Mouse (Mus musculus) stomach, embryonic 14.5 days (tissue): ENCODE measurements around the gene Ano10. TPM values are rescaled to one million over a fixed set of nuclear protein-coding genes. Genes with fewer than 3 reads are reported as not detected.
"Not testable (repeated sequence)": the region's sequence is repeated elsewhere in the genome, so short reads cannot be mapped to it uniquely, and the experiment has no call there.

ENCODE experiments used
- ATAC-seq: fragments of 200-750 bp; cut with Nextera tagmentation; 2 replicates; pipeline ENCODE4 v1.8.0; 2017; ENCODE audit warnings: low read depth, moderate TSS enrichment; ENCODE audit not compliant: insufficient number of reproducible peaks, insufficient read depth, low FRiP score
- H3K27ac ChIP-seq: fragments of 300-500 bp; sonication (generic); 2 replicates; pipeline ENCODE4 v1.5.1; 2014; ENCODE audit warnings: mild to moderate bottlenecking, low read length, moderate library complexity, mixed read lengths
- H3K27me3 ChIP-seq: fragments of 300-500 bp; sonication (generic); 2 replicates; pipeline ENCODE4 v1.6.1; 2014; ENCODE audit warnings: low read length, control low read depth, mixed read lengths; ENCODE audit not compliant: control insufficient read depth, insufficient read depth
- H3K36me3 ChIP-seq: fragments of 300-500 bp; sonication (generic); 2 replicates; pipeline ENCODE4 v1.6.1; 2014; ENCODE audit warnings: mild to moderate bottlenecking, control low read depth, low read length, moderate library complexity, mixed read lengths; ENCODE audit not compliant: control insufficient read depth, insufficient read depth
- H3K4me1 ChIP-seq: fragments of 300-500 bp; sonication (generic); 2 replicates; pipeline ENCODE4 v1.6.1; 2014; ENCODE audit warnings: low read length, control low read depth, mixed read lengths; ENCODE audit not compliant: control insufficient read depth, insufficient read depth
- H3K4me2 ChIP-seq: fragments of 300-500 bp; sonication (generic); replicated peaks from 2 replicates; pipeline ENCODE4 v1.6.1; 2014; ENCODE audit warnings: low read depth, low read length, control low read depth
- H3K4me3 ChIP-seq: fragments of 300-500 bp; sonication (generic); 2 replicates; pipeline ENCODE4 v1.5.1; 2014; ENCODE audit warnings: low read depth, low read length, control low read depth
- H3K9ac ChIP-seq: fragments of 300-500 bp; sonication (generic); replicated peaks from 2 replicates; pipeline ENCODE4 v1.6.1; 2014; ENCODE audit warnings: low read depth, mild to moderate bottlenecking, control low read depth, low read length, moderate library complexity, mixed read lengths
- H3K9me3 ChIP-seq: fragments of 300-500 bp; sonication (generic); 2 replicates; pipeline ENCODE4 v1.6.1; 2016; ENCODE audit warnings: low read depth, low read length, control low read depth; ENCODE audit not compliant: control insufficient read depth
- whole genome bisulfite sequencing: fragments of 180-500 bp; shearing (Covaris S2); extraction: QIAGEN DNeasy Blood & Tissue Kit; methylation state at CpG from one replicate; pipeline ENCODE4 v1.1.7; 2014; 5-methylcytosine and 5-hydroxymethylcytosine counted together
- polyA plus RNA-seq: library from polyadenylated mRNA; unstranded; fragments of >200 nt; fragmentation: Nextera tagmentation; extraction: Ambion mirVana; gene quantifications from 2 replicates; pipeline ENCODE4 v1.2.1, GENCODE M21; 2014

Gene Ano10
- polyA plus RNA-seq, 1 experiment from 2014 or later: 46.0 TPM

DNA sequence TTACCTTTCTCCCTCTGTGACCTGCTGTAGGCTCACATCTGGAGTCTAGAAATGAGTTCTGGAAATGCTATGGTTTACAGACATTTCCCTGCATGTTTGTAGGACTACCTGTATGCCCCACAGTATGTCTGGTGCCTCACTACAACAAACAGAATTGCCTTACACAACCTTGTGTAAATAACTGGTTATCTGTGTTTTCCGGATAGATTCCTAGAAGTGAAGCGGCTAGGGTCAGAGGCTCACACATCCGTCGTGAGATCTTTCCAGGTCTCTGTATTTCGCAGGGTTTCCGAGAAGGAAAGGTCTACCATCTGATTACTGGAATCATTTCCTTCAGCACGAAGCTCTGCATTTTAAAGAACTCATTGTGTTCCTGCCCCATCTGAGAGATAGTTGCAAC, 22.3 kb upstream of the Ano10 start:
- H3K4me1 ChIP-seq: no peaks in the 10 kb centered on the region
- WGBS: 76% methylated on average over 7 of the region's 7 CpGs
- no peak overlapping the region for H3K4me3 ChIP-seq

DNA sequence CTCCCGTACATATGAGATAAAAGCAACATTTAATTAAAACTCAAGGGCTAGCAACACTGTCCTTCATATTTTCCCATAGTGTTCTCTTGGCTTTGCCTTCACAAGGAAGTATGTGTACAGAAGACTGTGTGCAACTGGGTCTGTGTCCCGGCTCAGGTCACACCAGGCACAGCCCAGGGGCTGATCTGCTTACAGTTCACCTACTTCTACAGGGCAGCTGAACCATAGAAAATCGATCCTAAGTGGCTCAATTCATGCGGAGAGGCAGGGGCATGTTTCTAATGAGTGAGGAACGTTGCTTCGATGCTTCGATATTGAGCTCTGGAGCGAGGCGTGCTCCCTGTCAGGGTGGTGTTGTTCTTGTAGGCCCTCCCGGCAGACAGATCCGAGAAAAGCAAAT, 21.3 kb upstream of the Ano10 start:
- Histone ChIP-seq H3K27ac (no peak overlapping the region), H3K4me3 (no peak overlapping the region), H3K9ac (no peak overlapping the region), H3K9me3 (no peaks in the 10 kb centered on the region), H3K36me3 (no peaks in the 10 kb centered on the region), H3K4me2 (no peak overlapping the region), H3K27me3 (no peaks in the 10 kb centered on the region), H3K4me1 (no peaks in the 10 kb centered on the region)
- ATAC-seq: no peak
- WGBS: 59% methylated on average over 11 of the region's 11 CpGs

More for the DNA sequence above, 22.3 kb upstream of the Ano10 start:
- Histone ChIP-seq H3K9me3 (no peaks in the 10 kb centered on the region), H3K36me3 (no peaks in the 10 kb centered on the region), H3K27ac (no peak overlapping the region), H3K27me3 (no peaks in the 10 kb centered on the region), H3K4me2 (no peak overlapping the region), H3K9ac (no peak overlapping the region)
- no peak for ATAC-seq

GRCm38 (mm10) chr9:122314942-122315341, 20.7 kb upstream of the Ano10 start:
- Histone ChIP-seq H3K9me3 (no peaks in the 10 kb centered on the region), H3K9ac (no peak overlapping the region), H3K4me1 (0 out of 2 replicates have a peak, but pooled peaks cover 3% of the 10 kb centered on the region), H3K27me3 (no peaks in the 10 kb centered on the region), H3K36me3 (no peaks in the 10 kb centered on the region), H3K4me2 (no peak overlapping the region), H3K27ac (no peak overlapping the region), H3K4me3 (no peak overlapping the region)
- WGBS: 58% methylated on average over 4 of the region's 4 CpGs
- no peak for ATAC-seq

- no peak overlapping the region for H3K4me3 ChIP-seq
- H3K4me2 ChIP-seq: no peak overlapping the region
- no peak overlapping the region for H3K9ac ChIP-seq
- no peak overlapping the region for H3K27ac ChIP-seq
- 80% methylated on average over 6 of the region's 6 CpGs for WGBS
- 0 out of 2 replicates have a peak, but pooled peaks cover 3% of the 10 kb centered on the region for H3K4me1 ChIP-seq
- no peaks in the 10 kb centered on the region for H3K36me3 ChIP-seq
- no peak for ATAC-seq
- no peaks in the 10 kb centered on the region for H3K9me3 ChIP-seq
- H3K27me3 ChIP-seq: no peaks in the 10 kb centered on the region
These were observed 20.2 kb upstream of the Ano10 start for GRCm38 (mm10) chr9:122314386-122314785.

GRCm38 (mm10) chr9:122313128-122313527, 18.9 kb upstream of the Ano10 start:
- not testable (repeated sequence) for H3K9ac ChIP-seq, H3K36me3 ChIP-seq, H3K27me3 ChIP-seq, H3K27ac ChIP-seq, H3K9me3 ChIP-seq, H3K4me1 ChIP-seq, H3K4me3 ChIP-seq, ATAC-seq, H3K4me2 ChIP-seq
- 67% methylated on average over 1 of the region's 1 CpGs for WGBS

DNA sequence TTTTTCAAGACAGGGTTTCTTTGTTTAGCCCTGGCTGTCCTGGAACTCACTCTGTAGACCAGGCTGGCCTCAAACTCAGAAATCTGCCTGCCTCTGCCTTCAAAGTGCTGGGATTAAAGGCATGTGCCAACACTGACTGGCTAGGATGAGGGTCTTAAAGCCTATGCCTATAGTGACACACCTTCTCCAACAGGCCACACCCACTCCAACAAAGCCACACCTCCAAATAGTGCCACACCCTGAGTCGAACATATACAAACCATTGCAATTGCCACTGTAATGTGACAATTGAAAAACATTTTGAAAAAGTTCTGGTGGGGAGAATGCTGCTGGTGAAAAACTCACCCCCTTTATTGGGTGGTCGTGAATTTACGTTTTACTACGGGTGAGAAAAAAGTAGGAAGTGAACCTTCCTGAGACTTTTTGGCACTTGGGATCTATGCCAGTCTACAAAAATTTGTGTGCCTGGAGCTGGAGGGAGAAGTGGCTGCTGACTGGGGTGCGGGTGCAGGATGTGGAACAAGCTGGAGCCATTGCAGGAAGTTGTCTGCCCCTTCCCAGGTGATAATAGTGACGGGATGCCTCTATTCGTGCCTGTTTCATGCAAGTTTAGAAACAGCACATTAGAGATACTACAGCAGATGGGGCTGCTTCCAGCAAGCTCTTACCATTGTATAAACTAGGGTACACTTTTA, 18.2 kb upstream of the Ano10 start:
- no peak overlapping the region for H3K4me3 ChIP-seq
- no peak overlapping the region for H3K4me2 ChIP-seq
- no peak overlapping the region for H3K27ac ChIP-seq
- H3K36me3 ChIP-seq: no peaks in the 10 kb centered on the region
- H3K9ac ChIP-seq: no peak overlapping the region
- ATAC-seq: no peak
- WGBS: 82% methylated on average over 7 of the region's 7 CpGs
- H3K4me1 ChIP-seq: 0 out of 2 replicates have a peak, but pooled peaks cover 3% of the 10 kb centered on the region
- no peaks in the 10 kb centered on the region for H3K27me3 ChIP-seq
- H3K9me3 ChIP-seq: no peaks in the 10 kb centered on the region

DNA sequence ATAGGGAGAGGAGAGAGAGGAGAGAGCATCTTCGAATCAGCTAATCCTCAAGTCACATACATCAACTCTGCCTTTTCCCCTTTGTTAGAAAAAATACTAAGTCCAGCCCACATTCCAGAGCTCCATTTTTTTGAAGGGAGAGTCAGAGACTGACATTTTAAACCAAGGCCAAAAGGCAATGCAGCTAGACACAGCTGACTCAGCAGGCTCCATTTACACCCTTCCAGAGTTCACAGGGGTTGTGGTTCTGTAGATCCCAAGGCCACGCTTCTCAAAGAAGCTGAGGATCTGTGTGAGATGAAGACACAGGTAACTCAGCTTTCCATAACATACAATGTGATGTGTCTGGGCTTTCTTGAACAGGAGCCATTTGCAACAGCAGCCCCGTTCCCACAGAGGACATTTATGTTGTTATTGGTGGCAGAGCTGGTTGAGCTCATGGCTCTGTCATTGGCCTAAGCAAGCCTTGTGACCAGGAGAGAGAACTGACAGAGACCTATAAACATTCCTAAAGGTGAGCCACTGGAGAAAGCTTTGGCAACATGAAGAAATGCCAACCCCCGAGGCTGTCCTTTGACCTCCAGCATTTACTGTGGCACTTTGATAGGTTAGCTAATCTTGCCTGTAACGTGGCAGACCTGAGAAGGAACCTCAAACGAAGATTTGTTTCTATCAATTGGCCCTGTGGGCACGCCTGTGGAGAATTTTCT, 17.0 kb upstream of the Ano10 start:
- H3K4me2 ChIP-seq: peak overlapping the region; percentile 44
- no peaks in the 10 kb centered on the region for H3K27me3 ChIP-seq
- peak; percentile 23; the same call in 1 of the 2 replicates for ATAC-seq
- WGBS: 58% methylated on average over 7 of the region's 7 CpGs
- no peaks in the 10 kb centered on the region for H3K9me3 ChIP-seq
- 0 out of 2 replicates have a peak, but pooled peaks cover 3% of the 10 kb centered on the region for H3K4me1 ChIP-seq
- H3K36me3 ChIP-seq: no peaks in the 10 kb centered on the region
- peak overlapping the region; percentile 44; the same call in 1 of the 2 replicates for H3K27ac ChIP-seq
- H3K9ac ChIP-seq: no peak overlapping the region; the same call in 1 of the 2 replicates
- H3K4me3 ChIP-seq: peak overlapping the region; percentile 33

DNA sequence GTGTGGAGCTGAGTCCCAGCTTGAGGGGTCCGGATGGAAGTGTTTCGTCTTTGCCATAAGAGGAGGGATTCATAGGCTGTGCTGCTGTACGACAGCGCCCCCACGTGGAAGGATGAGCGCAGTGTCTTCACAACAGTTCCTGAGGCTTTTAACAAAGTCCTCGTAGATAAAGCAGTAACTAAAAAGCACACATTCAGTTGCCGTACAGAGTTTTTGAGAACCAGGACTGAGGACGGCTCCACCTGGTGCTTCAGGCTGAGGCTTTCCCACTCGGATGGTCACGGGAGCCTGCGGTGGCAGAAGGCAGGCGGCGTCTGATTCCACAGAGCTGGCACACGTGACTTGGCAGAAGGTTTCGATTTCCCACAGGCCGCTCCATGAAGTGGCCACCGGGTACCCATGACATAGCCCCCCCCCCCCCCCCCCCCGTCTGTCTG, 16.4 kb upstream of the Ano10 start:
- 0 out of 2 replicates have a peak, but pooled peaks cover 3% of the 10 kb centered on the region for H3K4me1 ChIP-seq
- H3K4me3 ChIP-seq: peak overlapping the region; percentile 33
- H3K27ac ChIP-seq: peak overlapping the region; percentile 74; the same call in 1 of the 2 replicates
- no peaks in the 10 kb centered on the region for H3K9me3 ChIP-seq
- H3K36me3 ChIP-seq: no peaks in the 10 kb centered on the region
- 6% methylated on average over 18 of the region's 19 CpGs for WGBS
- no peaks in the 10 kb centered on the region for H3K27me3 ChIP-seq
- ATAC-seq: peak; percentile 88
- H3K4me2 ChIP-seq: peak overlapping the region; percentile 44
- H3K9ac ChIP-seq: peak overlapping the region; percentile 40; the same call in 1 of the 2 replicates
